Mouse (Mus musculus) bone marrow, adult 2 months (tissue): ENCODE results near the gene Clba1. TPM values are rescaled to one million over a fixed set of nuclear protein-coding genes. Genes with fewer than 3 reads are reported as not detected.
"Not testable (repeated sequence)": the region's sequence is repeated elsewhere in the genome, so short reads cannot be mapped to it uniquely, and the experiment has no call there.

Experiments
- H3K27ac ChIP-seq: fragments of 200-500 bp; 2 replicates; pipeline ENCODE4 v1.5.1; 2012; ENCODE audit warnings: low read depth, mild to moderate bottlenecking, control low read depth, inconsistent platforms, low read length; ENCODE audit not compliant: control insufficient read depth, poor library complexity, insufficient read depth
- H3K4me1 ChIP-seq: fragments of 200-500 bp; 2 replicates; pipeline ENCODE4 v1.6.1; 2011; ENCODE audit warnings: low read length; ENCODE audit not compliant: control insufficient read depth, insufficient read depth
- H3K4me3 ChIP-seq: fragments of 200-500 bp; replicated peaks from 2 replicates; pipeline ENCODE3; 2011; ENCODE audit warnings: mild to moderate bottlenecking, low read depth, low read length, control low read depth; ENCODE audit not compliant: control insufficient read depth
- CTCF ChIP-seq: fragments of 200-500 bp; IDR thresholded peaks from 2 replicates; pipeline ENCODE4 v1.5.1; 2011; ENCODE audit warnings: low read length, control low read depth; ENCODE audit not compliant: control insufficient read depth, insufficient read depth
- POLR2A ChIP-seq: fragments of 200-500 bp; IDR thresholded peaks from 2 replicates; pipeline ENCODE4 v1.6.1; 2011; ENCODE audit warnings: low read depth, mild to moderate bottlenecking, control low read depth, low read length, borderline replicate concordance; ENCODE audit not compliant: control insufficient read depth
- WGBS: fragments of 180-500 bp; shearing (Covaris S2); methylation state at CpG from one replicate; pipeline ENCODE4 v1.1.7; 2018; 5-methylcytosine and 5-hydroxymethylcytosine counted together
- polyA plus RNA-seq: library from polyadenylated mRNA; stranded (reverse); fragments of >200 nt; gene quantifications from 2 replicates; pipeline ENCODE4 v1.2.4, GENCODE M21; 2011; ENCODE audit warnings: low replicate concordance; ENCODE audit not compliant: missing spikeins, insufficient read depth, insufficient read length

The Clba1 gene
- polyA plus RNA-seq, 1 experiment = 1.9 TPM

DNA sequence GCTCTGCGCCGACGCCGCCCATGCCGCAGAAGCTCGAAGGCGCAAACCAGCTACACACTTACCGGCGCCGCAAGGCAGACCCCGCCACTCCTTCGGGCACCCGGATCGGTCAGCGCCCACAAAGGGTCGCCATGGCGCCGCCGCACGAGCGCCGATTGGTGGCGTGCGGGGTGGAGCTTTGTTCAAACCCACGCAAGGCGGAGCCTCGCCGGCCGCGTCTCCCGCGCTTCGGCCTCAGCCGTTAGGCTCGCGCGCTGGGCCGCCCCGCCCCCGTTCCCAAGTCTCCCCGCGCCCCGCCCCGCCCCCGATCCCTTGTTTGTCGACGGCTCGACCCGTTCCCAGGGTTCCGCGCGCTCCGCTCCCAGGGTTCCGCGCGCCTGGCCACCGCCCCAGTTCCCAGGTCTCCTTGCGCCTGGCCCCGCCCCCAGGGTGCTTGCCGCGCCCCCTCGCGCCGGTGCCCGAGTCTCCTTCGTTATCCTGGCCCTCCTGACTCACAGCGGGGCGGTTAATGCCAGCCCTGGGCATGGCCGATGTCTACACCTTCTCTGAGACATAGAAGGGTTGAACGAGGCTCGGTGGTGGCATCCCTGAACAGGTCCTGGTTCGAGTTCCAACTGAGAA, 20.6 kb downstream of the Clba1 start, which contains the start of gene Cdca4:
Gene Cdca4 (minus strand): TSS at position 180 of the 621 bp plus-strand sequence.
- Histone ChIP-seq H3K4me3 (peak within 1 kb of the TSS; percentile 99), H3K4me1 (peaks cover 6% of the 10 kb centered on the region), H3K27ac (peak within 1 kb of the TSS; percentile 98)
- TF ChIP-seq CTCF (no peak), POLR2A (peak; percentile 78)
- under 1% methylated on average over 51 of the region's 72 CpGs for WGBS

GRCm38 (mm10) chr12:112830141-112830540, 21.4 kb downstream of the Clba1 start:
- H3K4me1 ChIP-seq = peaks cover 6% of the 10 kb centered on the region
- H3K4me3 ChIP-seq = peak overlapping the region; percentile 94
- WGBS = 14% methylated on average over 2 of the region's 2 CpGs
- H3K27ac ChIP-seq = no peak overlapping the region
- TF ChIP-seq CTCF (no peak), POLR2A (no peak)

DNA sequence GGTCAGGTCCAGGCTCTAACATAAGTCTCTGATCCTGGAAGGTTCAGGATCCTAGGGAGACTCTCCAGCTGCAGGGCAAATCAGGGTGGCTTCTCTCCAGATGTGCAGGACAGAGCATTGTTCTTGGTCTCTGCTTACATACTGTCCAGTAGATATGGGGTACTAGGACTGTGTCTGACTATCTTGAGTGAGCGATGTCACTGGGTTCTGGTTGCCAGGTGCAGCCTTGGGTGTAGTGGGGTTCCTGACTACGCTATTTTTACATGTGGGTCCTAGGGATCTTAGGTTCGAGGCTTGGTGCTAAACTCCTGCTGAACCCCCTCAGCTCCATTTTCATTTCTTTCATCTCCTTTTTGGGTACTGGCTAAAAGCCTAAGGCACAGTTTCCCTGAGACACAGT, 21.8 kb downstream of the Clba1 start:
- H3K27ac ChIP-seq = no peak overlapping the region
- H3K4me3 ChIP-seq = peak overlapping the region; percentile 36
- H3K4me1 ChIP-seq = peaks cover 6% of the 10 kb centered on the region
- TF ChIP-seq POLR2A = no peak
- TF ChIP-seq CTCF = no peak
- 59% methylated on average over 3 of the region's 3 CpGs for whole genome bisulfite sequencing

- Histone ChIP-seq H3K4me3 (no peak overlapping the region), H3K4me1 (peaks cover 4% of the 10 kb centered on the region), H3K27ac (no peak overlapping the region)
- no peak for TF ChIP-seq CTCF
- no peak for TF ChIP-seq POLR2A
- WGBS = 58% methylated on average over 5 of the region's 5 CpGs
Observed at GRCm38 (mm10) chr12:112832411-112832810, 23.7 kb downstream of the Clba1 start.

- Histone ChIP-seq H3K27ac (peak overlapping the region; percentile 3), H3K4me1 (peaks cover 3% of the 10 kb centered on the region), H3K4me3 (no peak overlapping the region)
- no peak for TF ChIP-seq POLR2A
- TF ChIP-seq CTCF = no peak
- 6% methylated on average over 6 of the region's 6 CpGs for WGBS
Observed at GRCm38 (mm10) chr12:112833527-112833926, 24.8 kb downstream of the Clba1 start.

GRCm38 (mm10) chr12:112835046-112835445, 26.3 kb downstream of the Clba1 start:
- peaks cover 5% of the 10 kb centered on the region for H3K4me1 ChIP-seq
- TF ChIP-seq CTCF (no peak), POLR2A (no peak)
- no peak overlapping the region for H3K27ac ChIP-seq
- H3K4me3 ChIP-seq = no peak overlapping the region
- 61% methylated on average over 2 of the region's 2 CpGs for WGBS

DNA sequence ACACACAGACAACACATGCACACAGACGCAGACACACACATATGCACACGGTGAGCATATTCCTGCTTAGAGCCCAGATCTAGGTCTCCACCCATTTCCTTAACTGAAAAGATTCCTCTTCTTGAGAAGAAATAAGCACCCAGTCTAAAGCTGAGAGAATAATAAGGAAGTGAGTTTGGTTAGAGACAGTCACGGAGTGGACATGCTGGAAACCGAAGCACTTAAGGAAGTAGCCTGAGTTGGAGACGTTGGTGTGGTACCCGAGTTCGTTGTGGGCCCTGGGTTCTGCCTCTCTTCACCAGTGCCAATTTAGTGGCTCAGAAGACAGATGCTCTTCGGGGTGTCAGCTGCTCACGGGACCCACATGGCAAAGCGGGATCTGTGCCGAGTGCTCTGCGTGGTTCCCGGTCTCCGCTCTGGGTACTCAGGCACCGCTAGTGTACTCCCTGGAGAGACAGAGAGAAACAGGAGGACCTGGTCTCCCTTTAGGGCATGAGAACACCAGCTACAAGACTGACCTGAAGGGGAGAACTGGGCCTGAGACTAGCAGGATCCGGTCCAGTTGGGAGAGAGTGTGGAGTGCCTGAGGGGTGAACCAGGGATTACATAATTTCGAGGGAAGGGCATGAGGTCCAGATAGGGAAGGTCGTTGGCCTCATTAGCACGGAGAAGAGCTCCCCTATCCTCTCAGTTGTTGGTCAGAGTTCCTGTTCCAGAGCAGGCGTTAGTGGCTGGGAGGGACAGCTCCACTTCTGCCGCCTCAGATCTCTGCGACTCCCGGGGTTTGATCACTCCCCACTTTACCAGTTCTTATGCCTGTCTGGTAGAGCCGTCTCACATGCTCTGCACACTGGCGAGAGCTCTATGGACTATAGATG, 31.7 kb downstream of the Clba1 start:
- peak overlapping the region; percentile 80 for H3K27ac ChIP-seq
- no peak for TF ChIP-seq CTCF
- no peak for TF ChIP-seq POLR2A
- 32% methylated on average over 25 of the region's 25 CpGs for WGBS
- H3K4me3 ChIP-seq = peak overlapping the region; percentile 25
- peaks cover 2% of the 10 kb centered on the region; the same call in 1 of the 2 replicates for H3K4me1 ChIP-seq

DNA sequence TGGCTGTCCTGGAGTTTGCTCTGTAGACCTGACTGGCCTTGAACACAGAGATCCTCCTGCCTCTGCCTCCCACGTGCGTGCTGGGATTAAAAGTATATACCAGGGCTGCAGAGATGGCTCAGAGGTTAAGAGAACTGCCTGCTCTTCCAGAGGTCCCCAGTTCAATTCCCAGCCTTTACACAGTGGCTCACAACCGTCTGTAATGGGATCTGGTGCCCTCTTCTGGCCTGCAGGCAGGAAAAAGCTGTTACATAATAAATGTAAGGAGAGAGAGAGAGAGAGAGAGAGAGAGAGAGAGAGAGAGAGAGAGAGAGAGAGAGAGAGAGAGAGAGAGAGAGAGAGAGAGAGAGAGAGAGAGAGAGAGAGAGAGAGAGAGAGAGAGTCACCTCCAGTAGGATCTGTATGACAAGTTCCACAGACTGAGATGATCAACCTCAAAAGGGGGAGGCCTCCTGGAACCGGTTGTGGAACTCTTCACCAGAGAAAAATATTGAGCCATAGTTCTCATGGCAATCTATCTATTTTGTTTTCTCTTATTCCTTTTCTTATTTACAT, 32.7 kb downstream of the Clba1 start:
- WGBS = 64% methylated on average over 4 of the region's 4 CpGs
- H3K4me3 ChIP-seq, H3K27ac ChIP-seq, H3K4me1 ChIP-seq: not testable (repeated sequence)

- H3K4me3 ChIP-seq, H3K27ac ChIP-seq, H3K4me1 ChIP-seq: not testable (repeated sequence)
- WGBS = 81% methylated on average over 2 of the region's 2 CpGs
Observed at GRCm38 (mm10) chr12:112842128-112842527, 33.4 kb downstream of the Clba1 start.
